7 mouse cellular contexts compared by ENCODE assay signal in genomic region chr2:125122624-125123476, GRCm38 (mm10). TPM values are rescaled to one million over a fixed set of nuclear protein-coding genes. Genes with fewer than 3 reads are reported as not detected.
DNase-seq lines count a peak whose midpoint lies in the region; ATAC-seq and TF ChIP-seq lines count a peak whose summit lies in the region.

No protein-coding gene starts in this region.

- H3K27me3 ChIP-seq in embryonic facial prominence, embryonic 11.5 days (ENCODE audit: control insufficient read depth, insufficient read depth, low read length) = no peaks in the 10 kb centered on the region
- no peaks in the 10 kb centered on the region for H3K27me3 ChIP-seq in heart, adult 2 months (ENCODE audit: control insufficient read depth, insufficient read depth, low read length)
- H3K27me3 ChIP-seq in limb, embryonic 10.5 days (ENCODE audit: low read depth, poor library complexity, severe bottlenecking) = no peaks in the 10 kb centered on the region
- 0 out of 2 replicates have a peak, but pooled peaks cover 3% of the 10 kb centered on the region for H3K27me3 ChIP-seq in midbrain, embryonic 10.5 days (ENCODE audit: low read depth, poor library complexity, severe bottlenecking)

- intact Hi-C loops in heart, adult 2 months (cut with DNase I) = loop anchor here (10.0 kb wide), 1 partner anchor 518 kb away; no protein-coding TSS in a partner anchor

- peaks cover 4% of the 10 kb centered on the region; the same call in 1 of the 2 replicates for H3K79me2 ChIP-seq in heart, adult 2 months (replicated peaks; ENCODE audit: control insufficient read depth, insufficient read depth, low read length)

- TF ChIP-seq CTCF in heart, adult 2 months (IDR thresholded peaks at IDR 0.05) = no peak

- no peak for TF ChIP-seq EP300 in heart, adult 2 months (IDR thresholded peaks at IDR 0.05; ENCODE audit: insufficient read depth, low read depth, low read length)

- under 1% methylated on average over 55 of the region's 59 CpGs for WGBS in embryonic facial prominence, embryonic 11.5 days
- WGBS in heart, adult 2 months = 3% methylated on average over 57 of the region's 59 CpGs
- WGBS in limb, embryonic 10.5 days = under 1% methylated on average over 44 of the region's 59 CpGs
- WGBS in midbrain, embryonic 10.5 days = under 1% methylated on average over 50 of the region's 59 CpGs

- peak overlapping the region; percentile 65 for H3K4me2 ChIP-seq in embryonic facial prominence, embryonic 11.5 days (ENCODE audit: low read depth, low read length)

- H3K9me3 ChIP-seq in embryonic facial prominence, embryonic 11.5 days (replicated peaks; ENCODE audit: control insufficient read depth, low read length) = no peaks in the 10 kb centered on the region
- H3K9me3 ChIP-seq in limb, embryonic 10.5 days (replicated peaks) = no peaks in the 10 kb centered on the region
- no peaks in the 10 kb centered on the region for H3K9me3 ChIP-seq in midbrain, embryonic 10.5 days (replicated peaks)

- peak; percentile 80 for ATAC-seq in embryonic facial prominence, embryonic 11.5 days (replicated peaks; ENCODE audit: insufficient number of reproducible peaks, low FRiP score, low TSS enrichment, low read depth)

- H3K4me1 ChIP-seq in embryonic facial prominence, embryonic 11.5 days (ENCODE audit: control insufficient read depth, insufficient read depth, low read length) = no peaks in the 10 kb centered on the region
- peaks cover 2% of the 10 kb centered on the region for H3K4me1 ChIP-seq in heart, adult 2 months (ENCODE audit: control insufficient read depth, insufficient read depth, low read length)
- peaks cover 13% of the 10 kb centered on the region for H3K4me1 ChIP-seq in limb, embryonic 10.5 days
- peaks cover 29% of the 10 kb centered on the region for H3K4me1 ChIP-seq in midbrain, embryonic 10.5 days

- H3K9ac ChIP-seq in embryonic facial prominence, embryonic 11.5 days (replicated peaks; ENCODE audit: low read length) = peak overlapping the region; percentile 98
- peak overlapping the region; percentile 61 for H3K9ac ChIP-seq in heart, adult 2 months (ENCODE audit: low read depth, low read length)

- TF ChIP-seq POLR2A in heart, adult 2 months (IDR thresholded peaks at IDR 0.05; ENCODE audit: insufficient read depth, low read depth, low read length) = no peak

- DNase-seq in adrenal gland, postnatal 25 days = peak; percentile 57
- peak; percentile 50 for DNase-seq in embryonic facial prominence, embryonic 11.5 days (ENCODE audit: low spot score)
- peak; percentile 70 to 74 for DNase-seq in heart, adult 2 months
- DNase-seq in kidney, adult 18-20 months = peak; percentile 63
- peak; percentile 67 for DNase-seq in limb, embryonic 10.5 days (ENCODE audit: low spot score)
- peak; percentile 56 for DNase-seq in midbrain, embryonic 10.5 days (ENCODE audit: low spot score)
- peak; percentile 70 for DNase-seq in right cerebral cortex, postnatal 25 days

- no peaks in the 10 kb centered on the region for H3K36me3 ChIP-seq in embryonic facial prominence, embryonic 11.5 days (replicated peaks; ENCODE audit: control insufficient read depth, insufficient read depth, low read depth, low read length)
- H3K36me3 ChIP-seq in heart, adult 2 months (ENCODE audit: control insufficient read depth, insufficient read depth, low read length) = peaks cover 3% of the 10 kb centered on the region; the same call in 1 of the 2 replicates
- H3K36me3 ChIP-seq in limb, embryonic 10.5 days = peaks cover 4% of the 10 kb centered on the region; the same call in 1 of the 2 replicates
- 0 out of 2 replicates have a peak, but pooled peaks cover 2% of the 10 kb centered on the region for H3K36me3 ChIP-seq in midbrain, embryonic 10.5 days

- peak overlapping the region; percentile 78 for H3K4me3 ChIP-seq in embryonic facial prominence, embryonic 11.5 days (ENCODE audit: low read depth, low read length)
- H3K4me3 ChIP-seq in heart, adult 2 months = peak overlapping the region; percentile 70
- H3K4me3 ChIP-seq in limb, embryonic 10.5 days = peak overlapping the region; percentile 88
- peak overlapping the region; percentile 88 for H3K4me3 ChIP-seq in midbrain, embryonic 10.5 days

- H3K27ac ChIP-seq in embryonic facial prominence, embryonic 11.5 days (replicated peaks; ENCODE audit: low read depth, low read length) = peak overlapping the region; percentile 83
- peak overlapping the region; percentile 45 for H3K27ac ChIP-seq in heart, adult 2 months
- peak overlapping the region; percentile 99 for H3K27ac ChIP-seq in limb, embryonic 10.5 days
- H3K27ac ChIP-seq in midbrain, embryonic 10.5 days (replicated peaks) = peak overlapping the region; percentile 100

RNA-seq across cellular contexts. Expression of gene Myef2, which starts 0.6 kb away (rescaled TPM):
- 28.9 and 29.5 TPM in 2 replicates for total RNA-seq in adrenal gland, postnatal 25 days (2021)
- polyA plus RNA-seq in embryonic facial prominence, embryonic 11.5 days (2014; fragmentation: Nextera tagmentation; extraction: Ambion mirVana) = 161 and 186 TPM in 2 replicates
- 1 to 10 TPM; 4.8 to 7.2 TPM for total RNA-seq in heart, adult 2 months (2021)
- 2.5 and 4.3 TPM in 2 replicates for polyA plus RNA-seq in heart, adult 2 months (2012; rRNA removed)
- 117 and 126 TPM in 2 replicates for polyA plus RNA-seq in limb, embryonic 10.5 days (2016; fragmentation: Nextera tagmentation; extraction: Ambion mirVana)
- 177 and 207 TPM in 2 replicates for polyA plus RNA-seq in midbrain, embryonic 10.5 days (2016; fragmentation: Nextera tagmentation; extraction: Ambion mirVana)

RNA-seq across cellular contexts. Expression of gene Ctxn2, which starts 13.6 kb away (rescaled TPM):
- not detected in 2 replicates for total RNA-seq in adrenal gland, postnatal 25 days (2021)
- not detected in 2 replicates for polyA plus RNA-seq in embryonic facial prominence, embryonic 11.5 days (2014; fragmentation: Nextera tagmentation; extraction: Ambion mirVana)
- total RNA-seq in heart, adult 2 months (2021) = not detected
- not detected in 2 replicates for polyA plus RNA-seq in heart, adult 2 months (2012; rRNA removed)
- polyA plus RNA-seq in limb, embryonic 10.5 days (2016; fragmentation: Nextera tagmentation; extraction: Ambion mirVana) = not detected in 2 replicates
- polyA plus RNA-seq in midbrain, embryonic 10.5 days (2016; fragmentation: Nextera tagmentation; extraction: Ambion mirVana) = 0.17 TPM in 1 of 2 replicates, not detected in the other

RNA-seq across cellular contexts. Expression of gene Slc12a1, which starts 29.5 kb away (rescaled TPM):
- not detected in 2 replicates for total RNA-seq in adrenal gland, postnatal 25 days (2021)
- polyA plus RNA-seq in embryonic facial prominence, embryonic 11.5 days (2014; fragmentation: Nextera tagmentation; extraction: Ambion mirVana) = not detected in 2 replicates
- total RNA-seq in heart, adult 2 months (2021) = not detected
- polyA plus RNA-seq in heart, adult 2 months (2012; rRNA removed) = not detected in 2 replicates
- polyA plus RNA-seq in limb, embryonic 10.5 days (2016; fragmentation: Nextera tagmentation; extraction: Ambion mirVana) = not detected in 2 replicates
- not detected in 2 replicates for polyA plus RNA-seq in midbrain, embryonic 10.5 days (2016; fragmentation: Nextera tagmentation; extraction: Ambion mirVana)

RNA-seq across cellular contexts. Expression of gene Slc24a5, which starts 54.9 kb away (rescaled TPM):
- not detected in 2 replicates for total RNA-seq in adrenal gland, postnatal 25 days (2021)
- 4.3 and 8.3 TPM in 2 replicates for polyA plus RNA-seq in embryonic facial prominence, embryonic 11.5 days (2014; fragmentation: Nextera tagmentation; extraction: Ambion mirVana)
- total RNA-seq in heart, adult 2 months (2021) = 1 to 10 TPM in 1 of 2 experiments, under 1 TPM in 1; 0.97 to 1.3 TPM
- polyA plus RNA-seq in heart, adult 2 months (2012; rRNA removed) = 0.41 and 0.73 TPM in 2 replicates
- polyA plus RNA-seq in limb, embryonic 10.5 days (2016; fragmentation: Nextera tagmentation; extraction: Ambion mirVana) = 3.7 and 5.2 TPM in 2 replicates
- polyA plus RNA-seq in midbrain, embryonic 10.5 days (2016; fragmentation: Nextera tagmentation; extraction: Ambion mirVana) = 3.5 and 5.1 TPM in 2 replicates

Comparison
In these comparisons a context has a peak if more than half of its experiments do, and no peak if none do; other contexts are left out.
1. Peak in every context shown above with its lines: DNase-seq, ATAC-seq, H3K4me3 ChIP-seq and H3K27ac ChIP-seq.
2. H3K27ac ChIP-seq: peak in every context shown above with its lines; median percentile 100 in midbrain, embryonic 10.5 days; 99 in limb, embryonic 10.5 days; 83 in embryonic facial prominence, embryonic 11.5 days; 45 in heart, adult 2 months.
3. RNA of gene Myef2, which starts 0.6 kb away (polyA plus RNA-seq): 161 to 186 TPM in embryonic facial prominence, embryonic 11.5 days, 177 to 207 TPM in midbrain, embryonic 10.5 days and 117 to 126 TPM in limb, embryonic 10.5 days; 2.5 to 4.3 TPM in heart, adult 2 months; every median in the first group is over 10 times any median in the second.